Mouse (Mus musculus) E14TG2a.4 (cell line): ENCODE data around the gene Ndufa13.

Experiments used
- H3K27me3 ChIP-seq: 2 replicates; pipeline ENCODE4 v1.6.1; 2014; ENCODE audit warnings: low read length, control low read depth; ENCODE audit not compliant: insufficient read depth
- H3K36me3 ChIP-seq: 2 replicates; pipeline ENCODE4 v1.6.1; 2014; ENCODE audit warnings: low read length, control low read depth; ENCODE audit not compliant: insufficient read depth
- H3K4me1 ChIP-seq: replicated peaks from 2 replicates; pipeline ENCODE4 v1.6.1; 2014; ENCODE audit warnings: low read depth, low read length, control low read depth
- H3K4me3 ChIP-seq: replicated peaks from 2 replicates; pipeline ENCODE4 v1.5.1; 2014; ENCODE audit warnings: mild to moderate bottlenecking, low read length
- H3K9me3 ChIP-seq: 2 replicates; pipeline ENCODE4 v1.6.1; 2014; ENCODE audit warnings: low read length, control low read depth
- CTCF ChIP-seq: conservative IDR thresholded peaks from 2 replicates; pipeline ENCODE4 v1.5.1; 2014; ENCODE audit warnings: low read length
- NANOG ChIP-seq: IDR thresholded peaks from 2 replicates; pipeline ENCODE4 v1.6.1; 2014; ENCODE audit warnings: borderline replicate concordance, low read length, mixed read lengths
- POU5F1 ChIP-seq: IDR thresholded peaks from 2 replicates; pipeline ENCODE4 v1.6.1; 2014; ENCODE audit warnings: low read length, borderline replicate concordance

Gene Ndufa13

DNA sequence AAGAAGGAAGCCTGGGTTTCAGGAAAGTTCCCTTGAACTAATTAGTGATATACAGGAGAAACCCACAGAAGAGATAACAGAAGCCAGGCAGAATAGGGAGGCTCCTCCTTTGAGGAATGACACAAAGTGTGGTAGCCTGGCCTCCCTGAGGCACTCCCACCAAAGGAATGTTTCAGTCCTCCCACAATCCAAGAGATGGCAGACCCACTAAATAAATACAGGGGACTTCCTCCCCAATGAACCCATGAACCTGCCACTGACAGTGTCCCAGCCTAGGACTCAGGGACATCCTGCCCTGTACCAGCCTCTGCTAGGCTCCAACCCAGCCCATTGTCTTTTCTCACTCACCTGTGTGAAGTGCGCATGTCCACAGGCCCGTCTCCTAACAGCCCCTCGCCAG is 33.1 kb upstream of the Ndufa13 start:
- Histone ChIP-seq H3K4me1 (peaks cover 92% of the 10 kb centered on the region), H3K36me3 (peaks cover 77% of the 10 kb centered on the region), H3K4me3 (peak overlapping the region; percentile 65), H3K9me3 (no peaks in the 10 kb centered on the region), H3K27me3 (no peaks in the 10 kb centered on the region)
- TF ChIP-seq POU5F1 = no peak
- TF ChIP-seq NANOG = no peak
- TF ChIP-seq CTCF = no peak

GRCm38 (mm10) chr8:69934582-69934981 is 32.2 kb upstream of the Ndufa13 start:
- H3K36me3 ChIP-seq = peaks cover 75% of the 10 kb centered on the region
- no peaks in the 10 kb centered on the region for H3K27me3 ChIP-seq
- peaks cover 86% of the 10 kb centered on the region for H3K4me1 ChIP-seq
- H3K9me3 ChIP-seq = no peaks in the 10 kb centered on the region
- no peak for TF ChIP-seq CTCF
- no peak for TF ChIP-seq NANOG
- no peak for TF ChIP-seq POU5F1
- H3K4me3 ChIP-seq = peak overlapping the region; percentile 65

GRCm38 (mm10) chr8:69933811-69934210 is 31.5 kb upstream of the Ndufa13 start:
- Histone ChIP-seq H3K36me3 (peaks cover 78% of the 10 kb centered on the region), H3K9me3 (no peaks in the 10 kb centered on the region), H3K27me3 (no peaks in the 10 kb centered on the region), H3K4me3 (no peak overlapping the region), H3K4me1 (peaks cover 86% of the 10 kb centered on the region)
- no peak for TF ChIP-seq POU5F1
- TF ChIP-seq NANOG = no peak
- no peak for TF ChIP-seq CTCF

DNA sequence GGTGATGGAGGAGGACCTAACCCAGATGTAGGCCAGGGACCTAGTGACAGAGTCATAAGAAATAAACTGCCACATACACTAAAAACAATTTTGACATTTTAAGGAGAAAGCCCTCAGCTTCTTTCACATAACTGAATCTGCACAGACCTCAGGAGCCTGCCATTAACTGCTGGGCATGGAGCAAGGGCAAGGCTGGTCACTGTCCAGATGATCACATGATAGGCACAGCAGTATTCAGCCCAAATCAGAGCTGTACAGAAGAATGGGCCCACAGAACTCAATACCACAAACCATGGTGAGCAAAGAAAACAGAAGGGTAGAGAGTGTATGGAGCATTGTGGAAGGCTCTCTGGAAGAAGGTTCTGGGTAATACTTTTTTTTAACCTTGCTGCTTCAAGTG is 24.5 kb upstream of the Ndufa13 start:
- Histone ChIP-seq H3K4me3 (no peak overlapping the region), H3K27me3 (no peaks in the 10 kb centered on the region), H3K36me3 (peaks cover 93% of the 10 kb centered on the region), H3K4me1 (peaks cover 87% of the 10 kb centered on the region), H3K9me3 (no peaks in the 10 kb centered on the region)
- no peak for TF ChIP-seq POU5F1
- no peak for TF ChIP-seq CTCF
- no peak for TF ChIP-seq NANOG

DNA sequence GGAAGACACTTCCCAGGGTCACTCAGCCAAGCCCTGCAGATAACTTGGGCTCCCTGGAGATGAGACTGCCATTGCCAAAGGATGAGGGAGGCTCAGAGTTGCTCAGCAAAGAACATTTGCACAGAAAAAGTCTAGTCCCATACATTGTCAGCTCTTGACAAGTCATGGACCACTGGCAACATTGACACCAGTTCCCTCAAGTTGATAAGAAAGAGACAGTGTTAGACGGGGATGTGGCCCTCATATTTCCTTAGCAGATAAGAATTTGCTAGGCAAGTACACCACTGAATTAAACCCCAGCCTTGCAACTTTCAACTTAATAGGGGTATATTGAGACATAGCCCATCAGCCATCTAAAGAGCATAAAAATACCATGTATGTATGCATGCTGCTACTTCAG is 21.6 kb upstream of the Ndufa13 start:
- TF ChIP-seq NANOG (no peak), POU5F1 (no peak), CTCF (no peak)
- H3K9me3 ChIP-seq = no peaks in the 10 kb centered on the region
- peaks cover 99% of the 10 kb centered on the region for H3K4me1 ChIP-seq
- no peak overlapping the region for H3K4me3 ChIP-seq
- H3K36me3 ChIP-seq = peaks cover 88% of the 10 kb centered on the region
- H3K27me3 ChIP-seq = no peaks in the 10 kb centered on the region

DNA sequence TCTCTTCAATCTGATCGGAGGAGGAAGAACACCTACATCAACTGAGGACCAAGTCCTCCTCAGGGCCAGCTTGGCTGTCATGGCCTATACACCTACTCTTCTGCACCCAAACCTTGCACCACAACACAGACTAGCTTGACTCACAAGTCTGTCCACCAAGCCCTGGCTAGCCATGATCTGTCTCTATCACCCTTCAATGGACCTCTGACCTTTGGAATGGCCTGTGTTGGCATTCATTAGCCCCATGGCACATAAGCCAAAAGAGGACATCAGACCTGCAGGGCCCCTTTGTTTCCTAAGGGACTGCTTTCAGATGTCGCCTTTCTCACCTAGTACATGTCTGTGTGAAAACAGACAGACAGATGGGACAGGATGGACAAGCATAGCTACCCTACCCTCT is 18.8 kb upstream of the Ndufa13 start:
- TF ChIP-seq NANOG = no peak
- no peak for TF ChIP-seq POU5F1
- TF ChIP-seq CTCF = no peak
- no peaks in the 10 kb centered on the region for H3K27me3 ChIP-seq
- peaks cover 87% of the 10 kb centered on the region for H3K36me3 ChIP-seq
- H3K9me3 ChIP-seq = no peaks in the 10 kb centered on the region
- peak overlapping the region; percentile 39 for H3K4me3 ChIP-seq
- H3K4me1 ChIP-seq = peaks cover 96% of the 10 kb centered on the region

GRCm38 (mm10) chr8:69919876-69920662 is 17.7 kb upstream of the Ndufa13 start:
- H3K4me1 ChIP-seq = peaks cover 96% of the 10 kb centered on the region
- H3K9me3 ChIP-seq = no peaks in the 10 kb centered on the region
- H3K27me3 ChIP-seq = no peaks in the 10 kb centered on the region
- TF ChIP-seq POU5F1 = no peak
- no peak for TF ChIP-seq NANOG
- TF ChIP-seq CTCF = no peak
- H3K36me3 ChIP-seq = peaks cover 87% of the 10 kb centered on the region
- H3K4me3 ChIP-seq = peak overlapping the region; percentile 39; the same call in 1 of the 2 replicates

GRCm38 (mm10) chr8:69919010-69919409 is 16.7 kb upstream of the Ndufa13 start:
- Histone ChIP-seq H3K4me3 (no peak overlapping the region), H3K27me3 (no peaks in the 10 kb centered on the region)
- TF ChIP-seq NANOG (no peak), CTCF (peak; percentile 78)

DNA sequence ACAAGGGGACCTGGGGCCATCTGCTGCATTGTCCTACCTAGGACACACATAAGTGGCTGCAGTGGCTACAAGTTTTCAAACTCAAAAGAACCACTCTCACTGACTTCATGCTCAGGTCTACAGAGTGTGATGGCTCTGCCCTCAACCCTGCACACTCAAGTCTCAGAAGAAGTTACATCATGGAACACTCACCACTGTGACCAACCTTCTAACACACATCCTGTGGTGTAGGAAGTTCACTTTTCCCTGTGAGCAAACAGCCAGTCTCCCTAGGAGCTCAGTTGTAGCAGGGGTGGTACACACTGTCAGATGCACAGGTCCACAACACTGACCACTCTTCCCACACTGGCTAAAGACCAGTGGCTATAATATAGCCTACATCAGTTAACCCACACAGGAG is 16.1 kb upstream of the Ndufa13 start:
- TF ChIP-seq POU5F1 (no peak), NANOG (no peak), CTCF (no peak)
- H3K9me3 ChIP-seq = no peaks in the 10 kb centered on the region
- H3K4me1 ChIP-seq = peaks cover 97% of the 10 kb centered on the region
- H3K36me3 ChIP-seq = peaks cover 89% of the 10 kb centered on the region
- no peak overlapping the region for H3K4me3 ChIP-seq
- H3K27me3 ChIP-seq = no peaks in the 10 kb centered on the region

More at GRCm38 (mm10) chr8:69919010-69919409, 16.7 kb upstream of the Ndufa13 start:
- H3K36me3 ChIP-seq = peaks cover 89% of the 10 kb centered on the region
- H3K9me3 ChIP-seq = no peaks in the 10 kb centered on the region
- peaks cover 97% of the 10 kb centered on the region for H3K4me1 ChIP-seq
